Mouse (Mus musculus) urinary bladder, adult 18-20 months (tissue): ENCODE data around the gene Tmem184a.

Experiments used
- DNase-seq, 2 experiments: peaks; one replicate each; pipeline ENCODE4 v3.0.0; 2022; ENCODE audit warnings: low spot score in 2 of 2, mixed read lengths in 2 of 2

Tmem184a gene

GRCm38 (mm10) chr5:139819538-139820181, at the start of gene Tmem184a:
TSS of gene Tmem184a (minus strand) at chr5:139819917.
- peak; percentile 59 to 64 for DNase-seq

- DNase-seq, result peak in 1 of 2 experiments; percentile 6
Measured at GRCm38 (mm10) chr5:139862759-139863158, 43.0 kb upstream of the Tmem184a start.

GRCm38 (mm10) chr5:139860328-139861104, 40.8 kb upstream of the Tmem184a start:
- DNase-seq, result no peak

GRCm38 (mm10) chr5:139849626-139850320, 30.1 kb upstream of the Tmem184a start:
- DNase-seq, result no peak

GRCm38 (mm10) chr5:139839142-139839541, 19.4 kb upstream of the Tmem184a start:
- no peak for DNase-seq

- DNase-seq, result no peak
Measured at GRCm38 (mm10) chr5:139838476-139838892, 18.8 kb upstream of the Tmem184a start.

GRCm38 (mm10) chr5:139835706-139836105, 16.0 kb upstream of the Tmem184a start:
- no peak for DNase-seq

- no peak for DNase-seq
Measured at GRCm38 (mm10) chr5:139832125-139832524, 12.4 kb upstream of the Tmem184a start.

GRCm38 (mm10) chr5:139830734-139831133, 11.0 kb upstream of the Tmem184a start:
- no peak for DNase-seq

- no peak for DNase-seq
Measured at GRCm38 (mm10) chr5:139829384-139829783, 9.7 kb upstream of the Tmem184a start.

GRCm38 (mm10) chr5:139827593-139827992, 7.9 kb upstream of the Tmem184a start:
- DNase-seq, result no peak

- peak; percentile 84 to 99 for DNase-seq
Measured at GRCm38 (mm10) chr5:139826357-139827055, 6.8 kb upstream of the Tmem184a start, which contains the start of the genes Gm26938 and Psmg3. TSS of gene Gm26938 (minus strand) at chr5:139826407. TSS of gene Psmg3 (minus strand) at chr5:139826885.

GRCm38 (mm10) chr5:139825947-139826346, 6.2 kb upstream of the Tmem184a start:
- no peak for DNase-seq

GRCm38 (mm10) chr5:139824531-139824930, 4.8 kb upstream of the Tmem184a start:
- DNase-seq, result no peak

GRCm38 (mm10) chr5:139821466-139822459, 2.0 kb upstream of the Tmem184a start:
- DNase-seq, result peak in 1 of 2 experiments; percentile 51

- no peak for DNase-seq
Measured at GRCm38 (mm10) chr5:139818801-139819200, 916 bp downstream of the Tmem184a start.

GRCm38 (mm10) chr5:139818056-139818455, 1.7 kb downstream of the Tmem184a start:
- DNase-seq, result no peak

GRCm38 (mm10) chr5:139817292-139817691, 2.4 kb downstream of the Tmem184a start:
- no peak for DNase-seq

- no peak for DNase-seq
Measured at GRCm38 (mm10) chr5:139816445-139816844, 3.3 kb downstream of the Tmem184a start.

- DNase-seq, result no peak
Measured at GRCm38 (mm10) chr5:139815964-139816363, 3.8 kb downstream of the Tmem184a start.
